Mouse (Mus musculus): ENCODE results near the gene Pak4.
"Not testable (repeated sequence)": the region's sequence is repeated elsewhere in the genome, so short reads cannot be mapped to it uniquely, and the experiment has no call there.

The Pak4 gene

DNA sequence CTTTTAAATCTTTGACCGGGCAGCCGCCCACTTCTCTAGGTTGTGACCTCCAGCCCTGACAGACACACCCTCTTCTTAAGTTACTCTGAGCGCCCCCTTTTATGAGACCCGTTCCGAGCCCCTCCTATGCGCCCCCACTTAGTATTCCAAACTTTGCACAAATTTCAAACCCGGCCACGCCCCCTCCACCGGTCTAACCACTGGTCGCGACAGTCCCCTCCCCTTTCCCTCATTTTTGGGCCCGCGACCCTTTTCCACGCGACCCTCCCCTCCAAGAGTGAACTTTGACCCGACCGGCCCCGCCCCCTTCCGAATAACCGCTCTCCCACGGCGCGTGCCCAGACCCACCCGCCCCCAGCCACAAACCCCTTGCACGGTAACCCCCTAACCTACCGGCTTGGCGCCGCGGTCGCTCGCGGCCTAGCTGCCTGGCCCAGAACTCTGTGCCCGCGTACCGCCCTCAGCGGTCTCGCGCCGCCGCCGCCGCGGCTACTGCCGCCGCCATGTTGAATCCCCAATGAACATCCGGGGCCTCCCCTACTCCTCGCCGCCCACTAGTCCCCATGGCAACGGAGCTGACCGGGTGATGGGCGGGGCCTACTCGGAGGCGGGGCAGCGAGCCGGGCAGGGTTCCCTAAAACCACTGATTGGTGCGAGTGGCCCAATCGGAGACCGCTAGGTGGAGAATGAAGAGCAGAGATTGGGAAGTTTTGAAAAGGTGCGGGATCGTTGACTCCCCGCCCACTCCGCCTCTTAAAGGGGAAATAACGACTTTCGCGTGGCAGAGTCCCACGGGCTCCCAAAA lies at the start of gene Pak4, which contains the start of gene Samd4b:
Gene Pak4, minus strand, starts transcription at position 544 of the 805 bp plus-strand sequence.
Gene Samd4b, minus strand, starts transcription at position 503 of the 805 bp plus-strand sequence.
- peak; percentile 99 to 100 for DNase-seq (ENCODE audit: inconsistent age in 2 of 2, low spot score in 1 of 2)

GRCm38 (mm10) chr7:28647016-28647415 lies 49.0 kb upstream of the Pak4 start:
- peak in 1 of 2 experiments; percentile 26 for DNase-seq (ENCODE audit: inconsistent age in 2 of 2, low spot score in 1 of 2)

DNA sequence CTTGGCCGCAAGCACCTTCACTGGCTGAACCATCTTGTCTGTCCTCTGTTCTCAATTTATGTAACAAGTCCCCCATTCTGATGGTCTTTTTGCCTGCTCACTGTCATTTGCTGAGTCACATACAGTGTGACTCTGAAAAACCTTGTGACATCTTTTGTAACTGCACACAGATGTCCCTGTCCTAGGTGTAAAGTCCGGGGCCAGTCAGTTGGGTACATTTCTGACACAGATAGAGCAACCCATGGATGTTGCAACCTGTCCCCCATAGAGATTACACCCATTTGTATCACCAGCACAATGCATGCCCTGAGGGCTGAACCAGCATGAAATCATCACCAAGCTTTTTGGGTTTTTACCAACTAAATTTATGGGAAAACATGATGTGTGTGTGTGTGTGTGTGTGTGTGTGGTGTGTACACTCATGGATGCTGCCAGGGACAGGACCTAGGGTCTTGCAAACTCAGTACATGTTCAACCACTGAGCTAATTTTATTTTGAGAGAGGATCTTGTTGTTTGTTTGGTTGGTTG lies 48.0 kb upstream of the Pak4 start:
- DNase-seq (ENCODE audit: inconsistent age in 2 of 2, low spot score in 1 of 2), result no peak

DNA sequence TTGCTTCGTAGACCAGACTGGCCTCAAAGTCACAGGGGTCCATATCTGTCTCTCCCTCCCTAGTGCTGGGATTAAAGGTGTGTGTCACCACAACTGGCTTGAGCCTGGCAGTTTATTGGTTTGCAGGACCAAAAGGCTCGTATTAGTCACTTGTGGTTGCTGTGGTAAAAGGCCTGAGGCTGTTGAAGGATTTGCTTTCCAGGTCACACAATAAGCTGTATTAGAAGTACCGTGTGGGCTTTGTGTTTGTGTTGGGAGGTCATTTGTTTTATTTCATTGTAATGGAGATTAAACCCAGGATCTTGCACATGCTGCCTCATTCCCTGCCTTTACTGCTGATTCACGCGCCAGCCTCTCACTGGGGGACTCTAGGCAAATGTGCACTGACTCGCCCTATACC lies 47.4 kb upstream of the Pak4 start:
- no peak for DNase-seq (ENCODE audit: inconsistent age in 2 of 2, low spot score in 1 of 2)

GRCm38 (mm10) chr7:28641546-28641945 lies 43.6 kb upstream of the Pak4 start:
- no peak for DNase-seq (ENCODE audit: inconsistent age in 2 of 2, low spot score in 1 of 2)

DNA sequence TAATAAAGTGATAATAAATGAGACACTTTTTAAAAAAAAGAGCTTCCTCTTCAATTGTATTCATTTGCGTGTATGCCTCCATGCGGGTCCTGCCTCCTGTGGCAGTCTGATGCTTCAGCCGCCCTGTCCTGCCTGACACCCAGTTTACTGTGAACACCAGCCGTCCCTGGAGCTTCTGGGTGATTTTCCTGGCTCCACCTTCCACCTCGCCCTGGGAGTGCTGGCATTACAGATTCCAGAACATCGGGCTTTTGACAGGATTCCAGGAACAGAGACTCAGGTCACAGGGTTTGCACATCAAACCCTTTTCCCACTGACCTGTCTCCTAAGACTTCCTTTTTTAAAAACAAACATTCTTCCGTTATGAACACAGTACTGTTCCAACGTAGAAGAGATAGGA lies 39.5 kb upstream of the Pak4 start:
- peak in 1 of 2 experiments; percentile 43 for DNase-seq (ENCODE audit: inconsistent age in 2 of 2, low spot score in 1 of 2)

DNA sequence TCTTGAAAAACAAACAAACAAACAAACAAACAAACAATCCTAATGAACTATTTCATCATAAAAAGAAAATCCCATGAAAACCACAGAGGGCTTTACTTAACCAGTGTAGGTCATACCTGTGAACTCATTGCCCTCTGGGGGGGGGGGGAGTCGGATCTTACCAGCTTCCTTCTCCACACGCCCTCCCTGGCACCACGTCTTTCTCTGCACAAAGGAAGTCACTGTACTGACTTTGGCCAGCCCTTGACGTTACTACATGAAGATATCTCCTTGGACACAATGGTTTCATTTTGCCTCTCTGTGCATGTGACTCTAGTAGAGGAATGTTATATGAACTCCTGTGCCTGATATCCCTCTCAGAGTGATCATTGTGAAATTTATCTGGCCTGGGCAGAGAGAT lies 36.1 kb upstream of the Pak4 start:
- DNase-seq (ENCODE audit: inconsistent age in 2 of 2, low spot score in 1 of 2), result no peak

GRCm38 (mm10) chr7:28631073-28631472 lies 33.1 kb upstream of the Pak4 start, which contains the start of gene Acp7:
Gene Acp7, minus strand, starts transcription at chr7:28631332.
- no peak for DNase-seq (ENCODE audit: inconsistent age in 2 of 2, low spot score in 1 of 2)

GRCm38 (mm10) chr7:28624791-28625190 lies 26.8 kb upstream of the Pak4 start:
- DNase-seq (ENCODE audit: inconsistent age in 2 of 2, low spot score in 1 of 2), result no peak

GRCm38 (mm10) chr7:28619098-28619715 lies 21.2 kb upstream of the Pak4 start:
- no peak for DNase-seq (ENCODE audit: inconsistent age in 2 of 2, low spot score in 1 of 2)

DNA sequence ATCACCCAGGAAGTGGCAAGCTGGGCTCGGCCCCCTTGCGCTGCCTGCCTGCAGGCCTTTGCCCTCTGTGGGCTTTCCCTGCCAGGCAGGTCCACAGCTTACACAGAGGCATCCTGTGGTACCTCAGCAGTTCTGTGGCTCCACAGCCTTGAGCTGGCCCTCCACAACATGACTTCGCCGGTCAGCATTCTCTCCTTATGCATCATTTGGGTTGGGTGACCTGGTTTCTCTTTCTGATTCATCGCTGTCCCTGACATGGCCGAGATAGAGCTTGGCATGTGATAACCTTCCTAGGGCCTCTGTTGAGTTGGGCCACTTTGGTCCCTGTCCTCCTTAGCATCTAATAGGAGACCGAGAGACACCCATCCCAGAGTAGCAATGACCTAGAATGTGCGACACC lies 8.0 kb upstream of the Pak4 start:
- DNase-seq (ENCODE audit: inconsistent age in 2 of 2, low spot score in 1 of 2), result peak; percentile 81 to 89

- not testable (repeated sequence) for DNase-seq (ENCODE audit: inconsistent age in 2 of 2, low spot score in 1 of 2)
These were observed 5.8 kb upstream of the Pak4 start for GRCm38 (mm10) chr7:28603788-28604187.

DNA sequence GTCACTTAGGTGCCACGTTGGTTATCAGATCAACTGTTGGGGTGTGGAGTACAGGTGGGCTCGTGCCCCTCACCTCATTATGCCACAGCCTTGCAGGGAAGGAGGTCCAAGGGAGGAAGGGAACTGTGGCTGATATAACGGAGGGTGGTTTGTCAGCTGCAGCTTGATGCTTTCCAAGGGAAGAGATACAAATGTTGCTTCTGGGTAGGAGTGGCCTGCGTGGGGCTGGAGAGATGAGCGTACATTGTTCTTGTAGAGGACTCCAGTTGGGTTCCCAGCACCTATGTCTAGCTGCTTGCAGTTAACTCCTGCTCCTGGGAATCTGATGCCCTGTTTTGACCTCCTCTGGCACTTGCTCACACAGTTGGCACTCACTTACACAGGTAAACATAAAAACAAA lies 5.2 kb upstream of the Pak4 start:
- DNase-seq (ENCODE audit: inconsistent age in 2 of 2, low spot score in 1 of 2), result peak in 1 of 2 experiments; percentile 20

GRCm38 (mm10) chr7:28601668-28602067 lies 3.7 kb upstream of the Pak4 start:
- DNase-seq (ENCODE audit: inconsistent age in 2 of 2, low spot score in 1 of 2), result peak; percentile 52 to 84

GRCm38 (mm10) chr7:28601029-28601428 lies 3.0 kb upstream of the Pak4 start:
- peak; percentile 78 to 90 for DNase-seq (ENCODE audit: inconsistent age in 2 of 2, low spot score in 1 of 2)

DNA sequence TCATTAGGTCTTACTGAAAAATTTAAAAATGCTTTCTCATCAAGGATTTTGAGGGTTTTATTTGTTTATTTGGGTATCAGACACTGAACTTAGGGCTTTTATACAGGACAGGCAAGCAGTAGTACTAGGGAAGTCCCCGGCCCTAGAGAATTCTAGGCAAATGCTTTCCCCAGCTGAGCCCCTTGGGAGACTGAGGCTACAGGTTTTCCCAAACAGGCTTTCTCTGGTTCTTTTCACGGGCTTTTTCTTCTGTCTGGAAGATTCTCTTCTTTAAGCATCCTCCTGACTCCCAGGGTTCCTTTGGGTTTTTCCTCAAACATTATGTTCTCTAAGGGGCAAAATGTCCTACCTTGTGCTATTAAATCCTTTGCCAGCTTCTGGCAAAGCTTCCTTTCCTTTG lies 966 bp upstream of the Pak4 start:
- DNase-seq (ENCODE audit: inconsistent age in 2 of 2, low spot score in 1 of 2), result peak in 1 of 2 experiments; percentile 3

GRCm38 (mm10) chr7:28597277-28597570 lies 761 bp downstream of the Pak4 start:
- no peak for DNase-seq (ENCODE audit: inconsistent age in 2 of 2, low spot score in 1 of 2)

GRCm38 (mm10) chr7:28596436-28597276 lies 1.3 kb downstream of the Pak4 start:
- DNase-seq (ENCODE audit: inconsistent age in 2 of 2, low spot score in 1 of 2), result peak; percentile 78 to 88

- DNase-seq (ENCODE audit: inconsistent age in 2 of 2, low spot score in 1 of 2), result peak; percentile 78 to 90
These were observed 2.1 kb downstream of the Pak4 start for GRCm38 (mm10) chr7:28595751-28596435.

GRCm38 (mm10) chr7:28593206-28594111 lies 4.5 kb downstream of the Pak4 start:
- peak; percentile 63 to 80 for DNase-seq (ENCODE audit: inconsistent age in 2 of 2, low spot score in 1 of 2)
